Mouse (Mus musculus): ENCODE data around the gene Cradd. TPM values are rescaled to one million over a fixed set of nuclear protein-coding genes. Genes with fewer than 3 reads are reported as not detected.

Gene Cradd
- polyA plus RNA-seq, 1 experiment from 2014 or later = 9.4 TPM

- H3K27me3 ChIP-seq = no peaks in the 10 kb centered on the region
- TF ChIP-seq CTCF (IDR thresholded peaks at IDR 0.05) = no peak
- in situ Hi-C loops (cut with MboI; ENCODE audit: low pct_unique_long_range_greater_than_20kb) = no loop called here
- ChIA-PET CTCF (no interaction called here), POLR2A (no interaction called here)
- ATAC-seq = no peak
- no peak for DNase-seq (ENCODE audit: low read depth, low spot score)
Observed at GRCm38 (mm10) chr10:95291133-95291876, 32.6 kb downstream of the Cradd start.

- no peak for TF ChIP-seq CTCF (IDR thresholded peaks at IDR 0.05)
- no peaks in the 10 kb centered on the region for H3K27me3 ChIP-seq
- in situ Hi-C loops (cut with MboI; ENCODE audit: low pct_unique_long_range_greater_than_20kb) = no loop called here
Observed at GRCm38 (mm10) chr10:95289819-95290218, 34.1 kb downstream of the Cradd start.

GRCm38 (mm10) chr10:95288206-95288605 is 35.7 kb downstream of the Cradd start:
- in situ Hi-C loops (cut with MboI; ENCODE audit: low pct_unique_long_range_greater_than_20kb) = no loop called here
- ChIA-PET CTCF (no interaction called here), POLR2A (no interaction called here)
- ATAC-seq (no peak), DNase-seq (ENCODE audit: low read depth, low spot score) (no peak)
- no peaks in the 10 kb centered on the region for H3K27me3 ChIP-seq
- no peak for TF ChIP-seq CTCF (IDR thresholded peaks at IDR 0.05)

More at GRCm38 (mm10) chr10:95289819-95290218, 34.1 kb downstream of the Cradd start:
- no peak for DNase-seq (ENCODE audit: low read depth, low spot score)
- ATAC-seq = no peak
- ChIA-PET POLR2A (interaction anchor here (0.6 kb wide), 2 partner anchors 10 to 405 kb away, joined by 3 read pairs; no protein-coding TSS in a partner anchor), CTCF (interaction anchor here (1.4 kb wide), 1 partner anchor 9 kb away, joined by 3 read pairs; no protein-coding TSS in a partner anchor)

- ATAC-seq = no peak
- ChIA-PET POLR2A (no interaction called here), CTCF (no interaction called here)
- TF ChIP-seq CTCF (IDR thresholded peaks at IDR 0.05) = no peak
- no peak for DNase-seq (ENCODE audit: low read depth, low spot score)
- in situ Hi-C loops (cut with MboI; ENCODE audit: low pct_unique_long_range_greater_than_20kb) = no loop called here
- no peaks in the 10 kb centered on the region for H3K27me3 ChIP-seq
Observed at GRCm38 (mm10) chr10:95287351-95287750, 36.6 kb downstream of the Cradd start.

GRCm38 (mm10) chr10:95283434-95283833 is 40.5 kb downstream of the Cradd start:
- DNase-seq (ENCODE audit: low read depth, low spot score) (no peak), ATAC-seq (no peak)
- TF ChIP-seq CTCF (IDR thresholded peaks at IDR 0.05) = no peak
- ChIA-PET CTCF (interaction anchor here (1.5 kb wide), 1 partner anchor 26 kb away, joined by 4 read pairs; no protein-coding TSS in a partner anchor), POLR2A (no interaction called here)
- no peaks in the 10 kb centered on the region for H3K27me3 ChIP-seq
- in situ Hi-C loops (cut with MboI; ENCODE audit: low pct_unique_long_range_greater_than_20kb) = no loop called here

DNA sequence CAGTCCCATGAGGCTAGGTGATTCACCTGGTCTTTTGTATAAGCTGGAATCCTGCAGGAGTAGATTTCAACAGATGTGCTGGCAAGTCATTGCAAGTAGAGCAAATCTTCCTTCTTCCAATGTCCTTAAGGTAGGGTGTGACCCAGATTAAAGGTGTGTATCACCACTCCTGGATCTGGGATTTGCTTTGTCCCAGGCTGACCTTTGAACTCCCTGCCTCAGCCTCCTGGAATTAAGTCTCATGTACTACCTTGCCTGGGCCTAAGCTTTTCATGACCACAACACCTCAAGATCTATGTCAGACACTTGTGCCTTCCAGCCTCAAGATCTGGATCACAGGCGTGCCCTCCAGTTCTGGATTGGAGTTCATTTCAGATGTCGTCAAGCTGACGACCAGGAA is 41.9 kb downstream of the Cradd start:
- no peak for TF ChIP-seq CTCF (IDR thresholded peaks at IDR 0.05)
- no peak for DNase-seq (ENCODE audit: low read depth, low spot score)
- in situ Hi-C loops (cut with MboI; ENCODE audit: low pct_unique_long_range_greater_than_20kb) = no loop called here
- H3K27me3 ChIP-seq = no peaks in the 10 kb centered on the region
- CTCF ChIA-PET = interaction anchor here (1.0 kb wide), 1 partner anchor 14 kb away, joined by 3 read pairs; no protein-coding TSS in a partner anchor
- POLR2A ChIA-PET = no interaction called here
- ATAC-seq = no peak

DNA sequence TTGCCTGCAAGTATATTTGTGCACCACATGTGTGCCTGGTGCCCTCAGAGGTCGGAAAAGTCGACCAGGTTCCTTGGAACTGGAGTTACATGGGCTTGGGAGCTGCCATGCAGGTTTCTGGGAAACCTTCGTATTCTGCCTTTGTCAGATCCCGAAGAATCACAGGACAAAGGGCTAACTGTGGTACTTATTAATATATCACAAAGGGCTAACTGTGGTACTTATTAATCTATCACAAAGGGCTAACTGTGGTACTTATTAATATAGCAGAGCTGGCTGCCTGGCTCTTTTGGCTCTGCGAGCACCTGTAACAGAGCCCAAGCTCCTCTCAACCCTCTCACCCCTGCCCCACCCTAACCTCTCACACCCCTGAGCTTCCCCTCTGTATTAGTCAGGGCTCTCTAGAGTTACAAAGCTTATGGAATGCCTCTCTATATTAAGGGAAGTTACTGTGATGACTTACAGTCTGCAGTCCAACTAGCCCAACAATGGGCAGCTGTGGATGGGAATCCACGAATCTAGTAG is 42.4 kb downstream of the Cradd start:
- no peak for TF ChIP-seq CTCF (IDR thresholded peaks at IDR 0.05)
- ATAC-seq (no peak), DNase-seq (ENCODE audit: low read depth, low spot score) (no peak)
- in situ Hi-C loops (cut with MboI; ENCODE audit: low pct_unique_long_range_greater_than_20kb) = no loop called here
- no peaks in the 10 kb centered on the region for H3K27me3 ChIP-seq
- ChIA-PET CTCF (interaction anchor here (1.0 kb wide), 1 partner anchor 14 kb away, joined by 3 read pairs; no protein-coding TSS in a partner anchor), POLR2A (no interaction called here)

GRCm38 (mm10) chr10:95280327-95280726 is 43.6 kb downstream of the Cradd start:
- no peak for TF ChIP-seq CTCF (IDR thresholded peaks at IDR 0.05)
- DNase-seq (ENCODE audit: low read depth, low spot score) (no peak), ATAC-seq (no peak)
- ChIA-PET CTCF (interaction anchor here (1.4 kb wide), 1 partner anchor 9 kb away, joined by 3 read pairs; no protein-coding TSS in a partner anchor), POLR2A (interaction anchor here (0.7 kb wide), 1 partner anchor 9 kb away, joined by 3 read pairs; no protein-coding TSS in a partner anchor)
- in situ Hi-C loops (cut with MboI; ENCODE audit: low pct_unique_long_range_greater_than_20kb) = no loop called here
- no peaks in the 10 kb centered on the region for H3K27me3 ChIP-seq

GRCm38 (mm10) chr10:95279459-95279858 is 44.5 kb downstream of the Cradd start:
- no peak for DNase-seq (ENCODE audit: low read depth, low spot score)
- H3K27me3 ChIP-seq = no peaks in the 10 kb centered on the region
- in situ Hi-C loops (cut with MboI; ENCODE audit: low pct_unique_long_range_greater_than_20kb) = no loop called here
- POLR2A ChIA-PET = interaction anchor here (0.7 kb wide), 1 partner anchor 10 kb away, joined by 3 read pairs; no protein-coding TSS in a partner anchor
- ATAC-seq = no peak
- CTCF ChIA-PET = interaction anchor here (0.8 to 1.3 kb wide), 3 partner anchors 15 to 40 kb away, joined by 3 to 4 read pairs (median 3); no protein-coding TSS in a partner anchor
- TF ChIP-seq CTCF (IDR thresholded peaks at IDR 0.05) = no peak

GRCm38 (mm10) chr10:95278085-95278484 is 45.8 kb downstream of the Cradd start:
- H3K27me3 ChIP-seq = no peaks in the 10 kb centered on the region
- DNase-seq (ENCODE audit: low read depth, low spot score) (no peak), ATAC-seq (no peak)
- POLR2A ChIA-PET = interaction anchor here (1.0 kb wide), 1 partner anchor 9 kb away, joined by 4 read pairs; no protein-coding TSS in a partner anchor
- TF ChIP-seq CTCF (IDR thresholded peaks at IDR 0.05) = no peak
- in situ Hi-C loops (cut with MboI; ENCODE audit: low pct_unique_long_range_greater_than_20kb) = no loop called here
- CTCF ChIA-PET = interaction anchor here (1.2 to 1.5 kb wide), 2 partner anchors 10 to 286 kb away, joined by 3 to 4 read pairs; no protein-coding TSS in a partner anchor

DNA sequence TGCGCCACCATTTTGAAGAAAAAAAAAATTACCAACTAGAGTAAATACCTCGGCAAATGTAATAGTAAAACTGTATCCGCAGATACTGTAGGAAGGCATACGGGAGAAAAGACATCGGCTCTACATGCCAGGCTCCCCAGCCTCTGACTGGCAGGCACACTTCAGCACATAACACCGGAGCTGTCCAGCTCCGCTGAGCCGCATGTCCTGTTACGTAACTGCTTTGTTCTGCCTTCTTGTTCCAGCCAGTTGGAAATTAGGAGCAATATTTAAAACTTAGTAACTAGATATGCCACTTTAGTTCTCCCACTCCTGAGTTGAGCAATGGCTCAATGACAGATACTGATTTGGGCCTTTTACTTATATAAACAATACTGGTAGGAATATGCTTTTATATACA is 48.4 kb downstream of the Cradd start:
- in situ Hi-C loops (cut with MboI; ENCODE audit: low pct_unique_long_range_greater_than_20kb) = no loop called here
- CTCF ChIA-PET = no interaction called here
- POLR2A ChIA-PET = no interaction called here
- no peak for TF ChIP-seq CTCF (IDR thresholded peaks at IDR 0.05)
- DNase-seq (ENCODE audit: low read depth, low spot score) = no peak
- no peak for ATAC-seq
- H3K27me3 ChIP-seq = no peaks in the 10 kb centered on the region
